Mouse (Mus musculus): ENCODE measurements around the gene Lmbrd1. TPM values are rescaled to one million over a fixed set of nuclear protein-coding genes. Genes with fewer than 3 reads are reported as not detected.
"Not testable (repeated sequence)": the region's sequence is repeated elsewhere in the genome, so short reads cannot be mapped to it uniquely, and the experiment has no call there.

Lmbrd1 gene
- total RNA-seq, 2 experiments from 2014 or later, result 130 to 137 TPM

- DNase-seq (ENCODE audit: low spot score in 2 of 2), result no peak
Measured at GRCm38 (mm10) chr1:24703821-24704220, 25.4 kb downstream of the Lmbrd1 start.

GRCm38 (mm10) chr1:24716301-24716700, 37.9 kb downstream of the Lmbrd1 start:
- DNase-seq (ENCODE audit: low spot score in 2 of 2), result no peak
- intact Hi-C loops (cut with DNase I), result loop anchor here (2.0 kb wide), 1 partner anchor 350 kb away; no protein-coding TSS in a partner anchor

More at GRCm38 (mm10) chr1:24703821-24704220, 25.4 kb downstream of the Lmbrd1 start:
- intact Hi-C loops (cut with DNase I), result no loop called here

- intact Hi-C loops (cut with DNase I), result no loop called here
Measured at GRCm38 (mm10) chr1:24719621-24720020, 41.2 kb downstream of the Lmbrd1 start.

GRCm38 (mm10) chr1:24720209-24720608, 41.8 kb downstream of the Lmbrd1 start:
- DNase-seq (ENCODE audit: low spot score in 2 of 2), result no peak
- intact Hi-C loops (cut with DNase I), result no loop called here

More at GRCm38 (mm10) chr1:24719621-24720020, 41.2 kb downstream of the Lmbrd1 start:
- DNase-seq (ENCODE audit: low spot score in 2 of 2), result no peak

GRCm38 (mm10) chr1:24729784-24730183, 51.4 kb downstream of the Lmbrd1 start:
- peak in 1 of 2 experiments; percentile 29 for DNase-seq (ENCODE audit: low spot score in 2 of 2)
- intact Hi-C loops (cut with DNase I), result no loop called here

GRCm38 (mm10) chr1:24732286-24732685, 53.9 kb downstream of the Lmbrd1 start:
- intact Hi-C loops (cut with DNase I), result no loop called here
- DNase-seq (ENCODE audit: low spot score in 2 of 2), result no peak

GRCm38 (mm10) chr1:24734866-24735265, 56.4 kb downstream of the Lmbrd1 start:
- intact Hi-C loops (cut with DNase I), result no loop called here
- DNase-seq (ENCODE audit: low spot score in 2 of 2), result no peak

GRCm38 (mm10) chr1:24740903-24741302, 62.5 kb downstream of the Lmbrd1 start:
- no peak for DNase-seq (ENCODE audit: low spot score in 2 of 2)
- intact Hi-C loops (cut with DNase I), result no loop called here

GRCm38 (mm10) chr1:24741552-24741951, 63.1 kb downstream of the Lmbrd1 start:
- intact Hi-C loops (cut with DNase I), result no loop called here

GRCm38 (mm10) chr1:24743191-24743924, 64.9 kb downstream of the Lmbrd1 start:
- intact Hi-C loops (cut with DNase I), result no loop called here
- DNase-seq (ENCODE audit: low spot score in 2 of 2), result no peak

More at GRCm38 (mm10) chr1:24741552-24741951, 63.1 kb downstream of the Lmbrd1 start:
- no peak for DNase-seq (ENCODE audit: low spot score in 2 of 2)

GRCm38 (mm10) chr1:24752715-24753114, 74.3 kb downstream of the Lmbrd1 start:
- DNase-seq (ENCODE audit: low spot score in 2 of 2), result no peak
- intact Hi-C loops (cut with DNase I), result no loop called here

GRCm38 (mm10) chr1:24758516-24758915, 80.1 kb downstream of the Lmbrd1 start:
- intact Hi-C loops (cut with DNase I), result no loop called here
- DNase-seq (ENCODE audit: low spot score in 2 of 2), result peak in 1 of 2 experiments; percentile 36

GRCm38 (mm10) chr1:24766466-24766865, 88.0 kb downstream of the Lmbrd1 start:
- DNase-seq (ENCODE audit: low spot score in 2 of 2), result no peak
- intact Hi-C loops (cut with DNase I), result no loop called here

GRCm38 (mm10) chr1:24767197-24767596, 88.8 kb downstream of the Lmbrd1 start:
- DNase-seq (ENCODE audit: low spot score in 2 of 2); intact Hi-C loops (cut with DNase I): not testable (repeated sequence)

- DNase-seq (ENCODE audit: low spot score in 2 of 2), result peak in 1 of 2 experiments; percentile 51
- intact Hi-C loops (cut with DNase I), result no loop called here
Measured at GRCm38 (mm10) chr1:24773642-24774041, 95.2 kb downstream of the Lmbrd1 start.

- intact Hi-C loops (cut with DNase I), result no loop called here
- DNase-seq (ENCODE audit: low spot score in 2 of 2), result no peak
Measured at GRCm38 (mm10) chr1:24776576-24776975, 98.1 kb downstream of the Lmbrd1 start.

- intact Hi-C loops (cut with DNase I), result no loop called here
Measured at GRCm38 (mm10) chr1:24793168-24793567, 114.7 kb downstream of the Lmbrd1 start.

GRCm38 (mm10) chr1:24807971-24808370, 129.5 kb downstream of the Lmbrd1 start:
- DNase-seq (ENCODE audit: low spot score in 2 of 2); intact Hi-C loops (cut with DNase I): not testable (repeated sequence)

More at GRCm38 (mm10) chr1:24793168-24793567, 114.7 kb downstream of the Lmbrd1 start:
- no peak for DNase-seq (ENCODE audit: low spot score in 2 of 2)
